Mouse (Mus musculus) regulatory T cell (primary cell): ENCODE results near the gene Tenm2.

ENCODE experiments used
- in situ Hi-C: fragments of 300-600 bp; cut with MboI, MseI; formaldehyde crosslinking; loops from one replicate; pipeline ENCODE4 v1.15.1; 2025; ENCODE audit warnings: high pct_unique_total_duplicates

Gene Tenm2

DNA sequence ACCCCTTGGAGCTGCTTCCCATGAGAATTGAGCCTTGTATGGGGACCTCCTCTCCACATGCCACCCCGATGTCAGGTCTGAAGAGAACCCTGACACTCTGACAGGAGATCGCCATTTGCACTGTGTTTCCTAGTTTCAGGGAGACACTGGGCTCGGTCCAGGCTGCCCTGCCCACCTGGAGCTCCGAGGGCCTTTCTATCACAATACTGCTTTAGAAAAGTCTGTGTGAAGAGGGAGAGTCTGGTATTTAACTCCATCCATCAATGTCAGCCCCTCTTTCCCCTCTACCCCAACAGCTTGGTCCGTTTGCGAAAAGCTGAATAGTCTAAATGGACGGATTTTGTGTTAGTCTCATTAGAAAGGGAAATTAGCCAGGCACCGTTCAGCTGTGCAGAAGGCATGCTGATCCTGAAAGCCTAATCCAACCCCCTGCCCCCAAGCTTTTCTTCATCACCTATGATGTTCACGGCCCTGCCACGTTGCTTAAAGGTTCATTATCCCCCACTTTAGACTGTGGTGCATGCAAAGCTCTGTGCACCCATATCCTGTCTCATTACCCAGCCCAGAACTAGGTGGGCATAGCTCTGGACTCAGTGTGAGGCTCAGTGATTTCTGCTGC, 538.6 kb downstream of the Tenm2 start:
- in situ Hi-C loops = no loop called here

DNA sequence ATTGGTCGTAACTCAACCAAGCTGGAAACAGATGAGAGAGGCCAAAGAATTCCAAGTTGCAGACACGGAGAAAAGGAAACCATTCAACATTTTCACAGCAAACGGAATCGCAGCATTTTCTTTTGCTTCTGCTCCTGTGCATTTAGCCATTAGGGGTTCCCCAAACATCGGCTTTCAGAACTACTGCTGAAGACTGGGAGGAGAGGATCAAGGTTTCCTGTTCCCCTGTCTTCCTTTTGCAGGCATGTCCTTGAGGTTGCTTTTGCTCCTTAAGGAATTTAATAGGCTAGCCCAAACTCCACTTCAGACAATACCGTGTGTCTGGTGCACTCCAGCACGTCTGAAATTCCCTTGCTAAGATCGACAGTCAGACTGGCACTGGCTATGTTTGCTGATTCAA, 541.0 kb downstream of the Tenm2 start:
- in situ Hi-C loops = no loop called here

DNA sequence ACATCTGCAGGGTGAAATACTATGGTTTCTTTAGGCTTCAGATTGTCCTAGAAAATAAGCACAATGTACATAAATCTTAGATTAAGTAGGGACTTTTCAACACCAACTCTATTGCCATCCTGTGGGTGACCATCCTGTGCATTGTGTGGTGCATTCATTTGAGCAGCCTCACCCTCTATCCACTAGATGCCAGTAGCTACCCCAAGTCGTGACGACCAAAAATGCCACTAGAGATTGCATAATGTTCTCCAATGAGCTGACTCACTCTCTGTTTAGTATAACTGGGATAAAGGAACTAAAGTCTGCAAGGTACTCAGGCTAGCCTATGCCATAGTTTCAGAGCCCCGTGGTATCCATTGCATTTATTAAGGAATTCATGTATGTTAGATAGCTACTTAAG, 543.1 kb downstream of the Tenm2 start:
- in situ Hi-C loops = no loop called here

DNA sequence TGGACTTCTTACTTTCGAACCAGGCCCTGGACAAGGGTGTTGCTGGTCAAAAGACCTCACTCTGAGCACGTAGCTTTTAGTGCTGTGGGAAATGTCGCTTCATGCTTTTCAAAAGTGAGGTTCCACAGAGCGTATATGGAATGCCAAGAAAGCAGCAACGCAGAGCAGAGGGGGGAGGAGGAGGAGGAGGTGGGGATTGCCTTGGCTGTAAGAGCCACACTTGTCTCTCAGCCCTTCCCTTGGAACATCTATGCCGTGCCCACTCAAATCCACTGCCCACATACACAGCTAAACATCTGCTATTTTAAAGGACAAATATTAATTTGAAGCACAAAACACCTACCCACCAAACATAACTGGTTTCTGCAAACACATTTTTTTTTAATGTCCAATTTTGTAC, 544.9 kb downstream of the Tenm2 start:
- in situ Hi-C loops = no loop called here

DNA sequence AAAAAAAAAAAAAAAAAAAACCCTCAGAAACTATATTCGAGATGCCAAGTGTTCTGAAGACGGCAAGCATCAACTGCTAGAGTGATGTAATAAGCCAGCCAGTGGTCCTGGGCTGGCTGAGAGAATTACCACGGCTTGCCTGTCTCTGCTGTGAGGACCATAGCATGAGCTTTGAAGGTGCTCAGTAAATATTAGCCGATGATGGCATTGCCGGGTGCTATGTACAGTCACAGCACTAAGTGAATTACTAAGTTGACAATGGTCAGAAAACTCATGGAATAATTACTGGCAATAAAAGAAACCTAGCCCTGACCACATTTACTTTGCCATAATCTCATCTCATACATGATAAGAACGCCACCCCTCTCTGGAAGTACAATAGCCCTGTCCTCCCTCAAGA, 549.5 kb downstream of the Tenm2 start:
- in situ Hi-C loops = no loop called here

DNA sequence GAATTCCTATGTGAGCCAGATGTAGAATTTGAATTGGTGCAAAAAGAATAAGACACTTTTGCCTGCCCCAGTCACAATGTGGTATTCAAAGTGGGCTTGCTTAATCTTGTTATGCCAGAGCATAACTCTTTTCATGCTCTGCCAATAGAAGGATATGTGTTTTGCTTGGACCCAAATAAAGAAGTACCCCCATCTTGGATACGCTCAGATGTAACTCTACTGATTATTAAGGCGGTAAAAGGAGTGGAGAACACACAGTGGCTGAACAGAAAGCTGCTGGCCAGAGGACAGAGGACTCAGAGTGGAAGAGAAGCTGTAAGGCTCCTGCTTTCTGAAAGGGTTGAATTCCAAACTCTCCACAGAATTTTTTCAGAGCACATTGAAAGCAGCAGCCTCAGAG, 556.4 kb downstream of the Tenm2 start:
- in situ Hi-C loops = no loop called here

DNA sequence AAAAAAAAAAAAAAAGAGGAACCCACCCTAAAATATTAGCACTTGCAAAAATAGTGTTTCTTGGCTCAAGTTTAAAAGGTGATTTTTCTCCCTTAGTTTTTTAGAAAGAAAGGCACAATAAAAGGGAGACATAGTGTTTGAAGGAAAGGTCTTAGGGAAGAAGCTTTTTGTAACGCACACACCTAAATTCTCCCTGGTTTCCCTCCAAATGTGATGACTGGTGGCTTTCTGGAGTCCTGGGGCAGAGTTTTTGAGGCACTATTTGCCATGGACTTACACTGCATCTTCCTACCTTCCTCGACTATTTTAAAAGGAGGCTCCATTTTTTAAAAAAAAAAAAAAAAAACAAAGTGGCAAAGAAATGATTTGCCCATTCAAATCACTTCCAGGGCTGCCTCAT, 557.2 kb downstream of the Tenm2 start:
- in situ Hi-C loops = no loop called here

DNA sequence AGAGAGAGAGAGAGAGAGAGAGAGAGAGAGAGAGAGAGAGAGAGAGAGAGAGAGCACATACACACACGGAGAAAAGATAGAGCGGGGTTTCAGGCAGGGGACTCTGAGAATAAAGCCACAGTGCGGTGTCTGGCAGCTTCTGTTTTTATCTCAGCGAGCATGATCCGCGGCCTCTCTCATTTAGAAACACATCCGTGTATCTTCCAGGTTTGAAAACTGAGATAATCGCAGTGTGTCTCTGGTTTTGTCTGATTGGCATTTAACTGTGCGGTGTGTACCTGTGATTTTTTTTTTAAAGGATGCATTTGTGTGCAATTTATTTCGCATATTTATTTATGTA, 557.7 kb downstream of the Tenm2 start:
- in situ Hi-C loops = no loop called here

DNA sequence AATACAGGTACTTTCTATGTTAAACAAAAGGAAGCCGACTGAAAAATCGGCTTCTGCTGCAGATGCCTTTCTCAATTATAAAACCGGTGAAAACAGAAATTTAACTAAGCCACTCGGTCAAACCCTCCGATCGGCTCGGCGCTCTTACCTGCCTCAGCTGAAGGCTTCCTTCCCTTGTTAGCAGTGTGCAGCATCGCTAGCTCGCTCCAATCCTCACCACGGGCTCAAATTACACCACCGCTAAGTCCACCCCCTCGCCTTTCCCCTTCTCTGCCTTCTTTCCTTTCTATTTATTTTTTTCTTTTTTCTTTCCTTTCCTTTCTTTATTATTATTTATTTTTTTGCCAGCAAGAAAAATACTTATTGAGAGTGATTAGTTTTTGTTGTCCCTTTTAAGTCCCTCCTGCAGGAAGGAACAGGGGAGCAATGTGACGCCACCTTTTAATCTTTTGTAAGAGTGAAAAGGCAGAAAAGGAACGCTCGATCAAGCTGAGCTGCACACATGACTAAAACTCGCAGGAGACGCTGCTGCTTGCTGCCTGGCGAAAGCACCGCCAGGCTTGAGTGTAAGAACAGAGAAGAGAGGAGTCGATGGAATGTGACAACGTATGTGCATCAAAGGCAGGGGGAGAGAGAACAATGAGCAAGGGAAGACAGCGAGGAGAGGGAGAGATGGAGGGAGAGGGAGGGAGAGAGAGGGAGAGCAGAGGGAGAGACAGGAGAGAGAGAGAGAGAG, 558.3 kb downstream of the Tenm2 start:
- in situ Hi-C loops = no loop called here

DNA sequence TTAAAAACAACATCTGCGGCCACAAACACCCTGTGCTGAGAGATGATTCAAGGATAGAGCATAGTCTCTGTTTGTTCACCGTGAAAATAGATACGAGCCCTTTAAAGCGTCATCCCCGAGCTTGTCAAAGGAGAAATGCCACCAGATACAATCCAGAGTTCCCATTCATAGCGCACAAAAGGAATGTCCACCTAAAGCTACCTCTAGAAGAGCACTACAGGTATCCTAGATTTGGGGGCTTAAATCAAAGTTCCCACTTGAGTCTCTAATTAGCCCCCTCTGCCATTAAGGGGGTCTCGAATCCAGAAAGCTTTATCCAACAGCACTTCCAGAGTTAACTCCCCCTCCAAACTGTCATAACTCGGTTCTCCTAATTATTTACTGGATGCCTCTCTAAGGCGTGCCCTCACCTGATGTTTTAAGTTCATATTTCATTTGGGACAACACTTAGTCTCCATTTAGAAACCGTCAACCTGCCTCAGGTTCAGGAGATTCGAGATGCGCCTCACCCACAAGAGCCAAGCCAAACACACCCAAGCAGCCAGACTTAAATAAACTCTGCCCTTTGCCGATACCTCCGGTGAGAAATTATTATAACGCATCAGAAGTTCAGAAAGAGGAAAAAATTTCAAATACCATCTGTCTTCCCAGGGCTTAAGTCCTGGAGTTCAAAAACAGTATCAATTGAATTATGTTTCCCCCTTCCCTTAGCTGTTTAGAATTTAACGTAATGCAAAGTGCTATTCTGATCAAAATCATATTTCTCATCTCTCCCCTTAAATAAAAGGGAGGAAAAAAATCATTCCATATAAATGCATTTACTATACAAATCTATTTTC, 559.1 kb downstream of the Tenm2 start:
- in situ Hi-C loops = no loop called here

DNA sequence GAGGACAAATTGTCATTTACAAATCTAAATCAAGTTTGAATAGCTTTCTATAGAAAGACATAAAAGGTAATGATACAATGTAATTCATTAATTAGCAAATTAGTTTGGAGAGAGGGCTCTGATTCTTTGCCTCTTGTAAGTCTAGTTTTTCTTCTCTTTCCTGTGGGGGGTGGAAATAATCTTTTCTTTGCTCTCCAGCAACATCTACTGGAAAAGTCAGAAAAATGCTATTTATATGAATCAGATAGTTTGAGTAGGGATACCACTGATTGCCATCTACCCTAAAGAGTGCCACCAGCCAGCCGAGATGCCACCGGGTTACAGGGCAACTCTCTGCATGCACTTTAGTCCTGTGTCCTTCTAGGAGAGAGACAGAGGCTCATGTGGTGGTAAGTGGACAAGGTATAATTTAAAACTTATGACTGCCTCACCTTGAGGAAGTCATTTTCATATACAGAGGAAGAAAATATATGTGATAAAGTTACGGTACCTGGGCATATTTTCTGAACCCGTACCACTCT, 560.8 kb downstream of the Tenm2 start:
- in situ Hi-C loops = no loop called here

DNA sequence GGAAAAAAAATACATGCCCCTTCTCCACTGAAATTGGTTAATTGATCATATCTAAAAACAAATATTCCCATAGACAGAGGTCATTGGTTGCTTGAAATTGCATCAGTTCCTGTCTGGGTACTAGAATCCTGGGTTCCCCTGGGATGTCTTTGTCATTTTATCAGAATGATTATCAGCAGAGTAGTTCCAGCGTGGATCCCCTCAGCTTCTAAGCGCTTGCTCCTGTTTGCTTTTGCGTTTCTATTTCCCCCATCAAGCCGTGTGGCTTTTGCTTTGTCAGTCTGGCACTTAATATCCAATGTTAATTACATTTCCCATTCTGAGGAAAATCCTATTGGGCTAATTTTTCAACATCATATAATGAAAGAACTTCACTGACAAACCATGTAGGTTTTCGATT, 561.6 kb downstream of the Tenm2 start:
- in situ Hi-C loops = no loop called here

DNA sequence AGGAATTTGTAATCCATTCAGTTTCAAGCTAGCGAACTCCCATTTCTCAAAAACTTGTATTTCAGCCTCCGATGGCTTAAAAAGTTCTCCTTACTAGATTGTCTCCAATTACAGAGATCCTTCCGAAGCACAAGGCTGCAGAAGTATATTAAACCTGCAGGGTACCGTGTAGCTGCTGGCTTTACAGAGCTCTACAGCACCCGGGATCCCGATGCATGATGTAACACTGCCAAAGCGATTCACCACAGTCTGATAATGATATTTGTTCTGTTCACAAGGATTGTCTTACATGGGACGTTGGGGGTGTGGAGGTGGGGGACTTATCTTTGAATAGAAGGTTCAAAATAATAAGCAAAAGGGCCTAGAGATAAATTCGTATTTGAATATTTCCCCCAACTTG, 564.6 kb downstream of the Tenm2 start:
- in situ Hi-C loops = no loop called here

DNA sequence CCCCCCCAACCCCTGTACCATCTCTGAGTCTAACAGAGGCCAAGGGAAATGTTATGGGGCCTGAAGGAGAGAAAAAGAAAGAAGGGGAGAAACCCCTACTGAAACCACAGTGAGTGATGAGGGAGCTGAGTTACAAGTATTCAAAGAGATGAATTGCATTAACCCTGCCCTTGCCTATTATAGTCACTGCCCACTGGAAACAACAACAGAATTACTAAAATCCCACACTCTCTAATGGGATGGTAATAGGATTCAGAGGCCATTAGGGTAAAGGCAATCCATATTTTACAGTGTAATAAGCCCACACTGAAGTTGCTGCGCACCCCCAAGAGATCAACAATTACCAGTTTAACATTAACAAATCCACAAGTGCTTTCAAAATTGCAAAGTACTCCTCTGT, 571.7 kb downstream of the Tenm2 start:
- in situ Hi-C loops = no loop called here

DNA sequence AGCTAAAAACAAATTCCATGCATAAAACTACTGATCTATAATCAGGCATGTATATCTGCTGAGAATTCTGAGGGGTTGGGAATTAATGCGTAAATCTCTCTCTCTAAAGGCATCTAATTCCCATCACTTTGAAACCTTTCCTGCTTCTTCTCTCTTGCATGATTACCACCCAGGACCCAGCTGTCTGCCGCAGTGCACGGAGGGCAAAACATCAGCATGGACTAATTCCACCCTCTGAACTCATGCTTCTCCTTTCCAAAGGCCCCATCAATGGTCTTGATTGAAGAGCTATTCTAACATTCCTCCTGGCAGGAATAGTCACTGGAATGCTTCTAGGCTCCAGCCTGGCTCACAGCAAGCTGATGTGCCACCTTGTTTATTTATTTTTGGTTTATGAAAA, 572.2 kb downstream of the Tenm2 start:
- in situ Hi-C loops = no loop called here

DNA sequence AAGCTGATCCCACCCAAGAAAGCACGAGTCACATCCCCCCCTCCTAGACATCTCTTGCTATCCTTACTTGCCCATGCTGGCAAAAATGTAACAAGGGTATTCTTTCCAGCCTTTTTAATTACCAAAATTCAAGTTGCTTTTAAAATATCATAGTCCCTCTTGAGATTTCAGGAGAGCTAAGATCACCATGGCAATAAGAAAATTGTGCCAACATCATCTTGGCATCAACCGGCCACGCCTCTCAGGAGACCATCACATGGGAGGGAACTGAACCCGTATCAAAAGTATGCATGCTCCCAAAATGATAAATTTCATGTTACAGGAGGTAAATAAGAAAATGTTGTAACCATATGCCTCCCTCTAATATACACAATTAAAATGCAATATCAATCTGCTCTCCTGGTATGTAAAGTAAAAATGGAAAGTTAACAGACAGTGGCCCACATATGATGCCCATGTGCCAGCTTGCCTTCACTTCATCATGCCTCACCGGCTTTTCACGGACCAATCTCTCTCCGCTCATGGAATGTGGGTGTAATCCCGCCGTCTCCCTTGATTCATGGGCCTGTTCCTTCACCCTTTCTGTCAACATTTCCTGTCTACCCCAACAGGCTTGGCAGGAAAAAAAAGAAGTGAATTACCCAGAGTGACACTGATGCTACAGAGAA, 582.0 kb downstream of the Tenm2 start:
- in situ Hi-C loops = no loop called here

DNA sequence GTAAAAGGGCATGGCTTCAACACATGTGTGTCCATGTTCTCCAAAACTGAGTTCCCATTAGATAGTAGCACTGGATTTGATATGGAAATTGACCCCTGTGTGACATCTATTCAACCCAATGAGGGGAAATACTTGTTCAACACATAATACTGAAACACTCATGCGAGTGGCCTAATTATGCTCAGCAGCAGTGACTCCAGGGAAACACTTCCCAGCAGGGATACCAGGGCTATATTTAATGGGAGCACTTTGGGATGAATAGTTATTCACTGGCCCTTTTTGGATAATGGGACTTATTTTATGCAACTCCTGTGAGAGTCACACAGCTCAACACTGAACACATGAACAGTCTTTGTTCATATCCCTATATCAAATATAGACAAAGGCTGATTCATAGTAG, 588.6 kb downstream of the Tenm2 start:
- in situ Hi-C loops = no loop called here

DNA sequence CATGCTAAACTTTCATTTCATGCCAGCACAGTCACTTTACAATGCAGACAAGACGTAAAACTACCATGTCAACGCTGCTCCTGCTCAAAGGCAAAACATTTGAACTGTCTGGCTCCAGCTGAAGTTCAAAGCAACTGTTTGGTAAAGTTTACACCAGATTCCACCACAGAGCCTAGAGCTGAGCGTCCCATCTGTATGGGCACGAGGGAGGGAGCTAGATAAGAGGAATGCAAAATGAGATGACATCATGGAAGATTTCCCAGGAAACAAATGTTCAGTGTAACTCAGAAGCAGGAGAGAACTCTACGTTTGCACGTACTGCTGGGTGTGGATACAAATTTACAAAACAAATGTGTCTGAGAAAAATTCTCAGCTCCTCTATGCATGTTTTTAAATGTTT, 600.7 kb downstream of the Tenm2 start:
- in situ Hi-C loops = no loop called here

DNA sequence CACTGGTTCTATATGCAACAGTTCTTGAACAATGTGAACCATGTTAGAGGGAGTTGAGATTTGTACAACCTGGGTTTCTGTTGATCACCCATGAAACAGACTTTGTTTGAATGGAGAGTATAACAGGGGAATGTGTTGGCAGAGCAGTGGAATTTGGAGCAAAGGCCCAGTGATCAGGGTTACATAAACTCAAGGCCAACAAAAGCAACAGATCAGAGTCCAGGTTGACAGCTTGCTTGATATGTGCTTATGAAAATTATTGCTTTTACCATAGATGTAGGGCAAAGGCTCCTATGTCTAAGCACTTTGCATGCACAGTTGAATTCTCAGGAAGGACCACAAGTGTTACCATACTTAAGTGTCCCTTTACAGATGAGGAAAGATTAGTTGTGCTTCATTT, 603.6 kb downstream of the Tenm2 start:
- in situ Hi-C loops = no loop called here

DNA sequence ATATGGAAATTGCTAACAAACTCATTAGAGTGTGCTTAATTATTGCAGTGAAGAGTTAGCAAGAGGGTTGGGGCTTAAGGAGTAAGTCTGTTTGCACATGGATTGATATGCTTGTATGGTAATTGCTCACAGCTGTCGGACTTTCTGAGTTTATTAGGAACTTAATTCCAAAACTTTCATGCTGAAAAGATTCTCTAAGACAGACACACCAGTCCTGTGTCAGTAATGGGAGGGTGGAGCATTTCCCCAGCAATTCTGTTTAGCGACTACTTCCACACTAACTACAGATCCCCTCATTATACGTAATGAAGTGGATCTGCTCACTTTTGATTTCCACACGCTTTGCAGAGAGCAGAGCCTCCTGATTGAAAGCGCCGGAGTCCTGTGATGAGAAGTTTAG, 622.0 kb downstream of the Tenm2 start:
- in situ Hi-C loops = no loop called here

DNA sequence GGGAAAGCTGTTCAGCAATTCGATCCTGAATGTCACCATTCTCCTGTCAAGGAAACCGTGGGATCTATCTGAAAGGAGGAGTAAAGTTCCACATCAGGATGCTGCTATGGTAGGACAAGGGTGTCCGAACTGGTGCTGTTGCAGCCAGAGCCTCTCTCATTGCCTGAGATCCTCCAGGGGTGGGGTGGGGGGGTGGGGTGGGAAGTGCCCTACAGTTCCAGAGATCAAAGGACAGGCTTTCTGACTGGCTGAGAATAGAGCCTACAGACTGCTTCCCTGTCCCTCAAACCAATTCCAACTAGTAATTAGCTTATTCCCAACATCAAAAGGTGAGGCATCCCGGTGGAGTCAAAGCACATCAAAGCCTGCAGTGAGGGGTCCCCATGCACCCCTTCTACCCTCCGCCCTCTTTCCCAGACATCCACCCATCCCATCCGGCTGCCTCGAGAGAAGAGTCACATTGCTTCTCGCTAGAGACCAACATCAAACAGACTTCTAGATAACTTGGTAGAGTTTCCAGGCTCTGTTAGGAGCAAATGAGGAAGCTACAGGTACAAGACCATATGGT, 630.9 kb downstream of the Tenm2 start:
- in situ Hi-C loops = no loop called here

DNA sequence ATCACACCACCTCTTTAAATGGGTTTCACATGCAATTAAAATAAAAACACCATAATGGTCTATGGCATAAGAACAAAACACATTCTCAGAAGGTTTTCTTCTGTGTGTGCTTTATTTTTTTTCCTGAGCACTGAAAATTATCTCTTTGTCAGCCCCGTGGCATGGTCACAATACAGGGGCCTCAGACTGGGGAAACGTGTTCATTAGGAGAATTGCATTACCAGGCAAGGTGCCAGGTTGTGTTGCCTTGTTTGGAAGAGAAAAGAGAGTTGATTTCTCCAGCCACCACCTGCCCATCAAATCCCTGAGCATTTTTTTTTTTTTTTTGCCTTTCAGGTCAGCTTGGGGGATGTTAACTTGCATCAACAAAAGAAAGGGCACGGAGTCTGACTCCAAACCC, 631.5 kb downstream of the Tenm2 start:
- in situ Hi-C loops = no loop called here
